Mouse (Mus musculus) retina, embryonic 14.5 days (tissue): ENCODE measurements around the gene Ralgps1.

ENCODE experiments used
- DNase-seq: peaks from one replicate; pipeline ENCODE4 v3.0.0-alpha.2; 2015; ENCODE audit warnings: low spot score

Gene Ralgps1

DNA sequence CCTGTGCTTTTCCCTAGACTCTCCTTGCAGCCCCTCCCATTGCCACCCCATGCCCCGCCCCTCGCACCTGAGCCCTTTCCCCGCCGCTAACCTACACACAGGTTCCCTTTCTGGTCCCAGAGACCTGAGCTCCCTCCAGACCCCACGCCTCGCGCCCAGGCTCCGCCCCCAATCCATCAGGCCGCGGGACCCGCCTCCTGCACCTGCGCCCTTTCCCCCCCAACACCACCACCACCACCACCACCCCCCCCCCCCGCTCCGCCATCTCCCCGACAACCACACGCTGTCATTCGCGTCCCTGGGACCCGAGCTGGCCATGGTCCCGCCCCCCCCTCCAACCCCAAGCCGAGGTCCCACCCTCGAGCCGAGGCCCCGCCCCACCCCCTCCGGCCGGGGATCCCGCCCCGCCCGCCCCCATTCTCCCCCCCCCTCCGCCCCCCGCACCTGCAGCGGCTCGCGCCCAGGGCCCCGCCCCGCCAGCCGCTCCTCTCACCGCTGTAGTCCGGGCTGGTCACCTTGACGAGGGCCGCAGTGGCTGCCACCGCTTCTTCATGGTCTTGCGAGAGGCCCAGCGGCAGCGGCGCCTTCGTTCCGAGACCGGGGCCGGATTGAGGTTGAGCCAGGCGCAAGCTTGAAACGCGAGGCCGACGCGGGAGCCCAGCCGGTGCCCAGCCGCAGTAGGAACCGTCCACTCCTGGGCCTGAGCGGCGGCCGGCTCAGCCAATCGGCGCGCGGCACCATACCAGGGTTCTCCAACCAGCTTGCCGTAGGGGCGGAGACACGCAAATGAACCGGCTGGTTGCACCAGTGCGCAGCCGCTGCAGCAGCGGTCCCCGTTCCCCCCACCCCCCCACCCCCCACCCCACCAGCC, at the start of gene Ralgps1:
Ralgps1 (minus strand) TSS at position 710 of the 871 bp plus-strand sequence.
- peak; percentile 97 for DNase-seq

DNA sequence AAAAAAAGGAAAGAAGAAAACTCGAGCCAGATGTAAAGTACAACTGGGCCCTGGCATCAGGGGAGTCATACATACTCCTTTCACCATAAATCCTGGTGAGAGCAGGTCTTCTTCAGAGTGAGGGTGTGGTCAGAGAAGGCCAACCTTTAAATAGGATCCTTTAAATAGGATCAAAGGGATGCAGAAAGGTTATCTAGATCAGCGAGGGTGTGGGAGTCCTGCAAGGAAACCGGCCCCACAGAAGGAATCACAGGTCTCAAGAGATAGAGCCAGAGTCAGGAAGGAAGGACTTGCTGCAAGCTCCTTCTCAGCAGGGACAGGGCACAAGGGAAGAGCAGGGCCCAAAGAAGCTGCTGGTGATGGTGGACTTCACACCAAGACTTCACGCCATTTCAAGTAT, 46.2 kb upstream of the Ralgps1 start:
- DNase-seq = no peak

DNA sequence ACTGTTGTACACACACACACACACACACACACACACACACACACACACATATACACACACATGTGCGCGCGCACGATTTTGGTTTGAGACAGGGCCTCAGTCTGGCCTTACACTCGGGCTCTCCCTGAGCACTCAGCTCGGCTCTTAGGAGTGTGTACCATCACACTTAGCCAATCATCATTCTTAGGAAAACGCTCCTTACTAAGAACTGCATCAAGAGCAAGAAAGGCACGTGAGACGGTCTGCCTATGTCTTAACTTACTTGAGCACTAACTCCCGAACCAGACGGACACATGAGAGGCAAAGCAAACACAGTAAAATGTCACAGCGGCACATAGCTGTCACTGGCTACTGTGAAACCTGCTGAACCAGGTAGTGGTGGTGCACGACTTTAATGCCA, 42.7 kb upstream of the Ralgps1 start:
- no peak for DNase-seq

DNA sequence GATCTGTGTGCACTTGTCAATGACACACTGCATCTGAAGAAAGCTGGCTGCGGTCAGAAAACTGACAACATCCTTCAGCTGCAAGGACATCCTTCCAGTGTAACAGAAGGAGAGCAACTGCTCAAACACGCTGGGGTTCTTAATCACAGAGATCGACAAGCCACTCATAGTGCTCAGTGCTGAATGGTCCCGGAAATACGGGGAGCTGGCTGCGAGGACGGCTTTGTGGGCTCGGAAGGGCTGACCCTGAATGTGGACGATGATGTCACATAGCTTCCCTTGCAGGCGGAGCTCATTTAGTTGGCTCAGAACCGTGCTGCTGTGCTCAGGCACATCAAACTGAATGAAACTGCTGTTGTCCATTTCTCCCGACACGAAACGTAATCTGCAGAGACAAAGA, 40.8 kb upstream of the Ralgps1 start:
- no peak for DNase-seq

DNA sequence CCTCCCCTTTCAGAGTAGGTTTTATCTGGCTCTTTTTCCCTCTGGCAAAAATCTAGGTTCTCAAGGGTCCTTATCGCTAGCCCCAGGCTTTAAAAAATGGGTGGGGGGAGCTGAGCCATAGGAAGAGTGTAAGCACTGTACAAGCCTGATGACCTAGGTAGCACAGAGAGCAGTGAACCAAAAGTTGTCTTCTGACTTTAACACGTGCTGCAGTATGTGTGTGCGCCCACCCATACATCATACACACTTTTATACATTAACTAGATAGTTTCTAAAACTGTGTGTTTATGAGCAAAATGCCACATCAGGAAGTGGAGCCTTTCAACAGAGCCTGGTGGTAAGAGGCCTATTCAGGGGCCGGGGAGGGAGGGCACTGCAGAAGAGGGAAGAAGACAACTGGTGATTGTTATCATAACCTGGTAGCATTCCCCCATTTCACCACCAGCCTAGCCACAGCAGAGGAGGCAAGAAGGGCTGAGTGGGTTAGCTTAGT, 32.3 kb upstream of the Ralgps1 start:
- DNase-seq = no peak

DNA sequence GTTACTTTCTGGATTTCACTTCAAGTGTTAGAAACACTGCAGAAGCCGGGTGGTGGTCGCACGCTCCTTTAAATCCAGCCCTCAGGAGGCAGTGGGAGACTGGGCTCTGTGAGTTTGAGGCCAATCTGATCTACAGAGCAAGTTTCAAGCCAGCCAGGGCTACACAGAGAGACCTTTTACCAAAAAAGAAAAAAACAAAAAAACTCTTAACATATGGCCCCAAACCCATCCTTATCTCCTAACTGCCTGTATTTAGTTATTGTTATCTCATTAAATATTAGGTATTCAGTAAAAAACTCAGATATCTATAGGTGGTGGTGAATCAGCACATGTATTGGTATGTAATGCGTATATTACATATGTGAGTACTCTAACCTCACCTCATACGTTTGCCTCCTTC, 31.4 kb upstream of the Ralgps1 start:
- no peak for DNase-seq

DNA sequence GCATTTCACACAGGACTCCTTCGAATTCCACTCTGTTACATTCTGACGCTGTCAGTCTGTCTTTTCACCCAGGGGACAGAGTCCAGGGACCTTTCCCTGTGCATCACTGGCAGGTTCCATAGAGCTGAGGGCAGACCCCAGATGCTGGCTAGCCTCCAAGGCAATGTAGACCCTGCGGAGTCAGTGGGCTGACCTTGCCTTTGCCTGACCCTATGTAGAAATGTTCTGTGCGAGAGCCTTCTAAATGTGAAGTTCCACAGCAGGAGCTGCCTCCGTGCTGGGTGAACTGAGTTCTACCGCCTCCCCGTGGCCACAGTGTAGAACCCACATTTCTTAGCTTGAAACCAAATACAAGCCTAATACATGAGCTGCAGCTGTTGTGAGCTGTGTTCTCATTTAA, 30.9 kb upstream of the Ralgps1 start:
- DNase-seq = peak; percentile 76

DNA sequence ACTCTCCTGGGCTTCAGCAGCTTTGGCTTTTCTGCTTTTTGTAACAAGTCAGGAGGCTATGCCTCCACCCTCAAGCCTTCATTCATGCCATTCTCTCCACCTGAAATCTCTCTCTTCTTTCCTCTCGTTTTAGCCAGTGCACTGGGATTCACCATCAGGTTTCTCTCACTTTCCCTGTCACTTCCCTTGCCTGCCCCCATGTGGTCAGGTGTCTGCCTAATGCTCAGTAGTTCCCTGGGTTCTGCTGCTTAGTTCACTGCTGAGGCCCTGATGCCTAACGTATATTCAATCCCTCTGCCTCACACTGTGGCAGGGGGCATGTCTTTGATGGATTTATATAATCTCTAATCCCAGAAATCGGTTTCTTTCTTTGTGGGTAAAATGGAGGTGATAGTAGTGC, 29.9 kb upstream of the Ralgps1 start:
- peak; percentile 15 for DNase-seq

DNA sequence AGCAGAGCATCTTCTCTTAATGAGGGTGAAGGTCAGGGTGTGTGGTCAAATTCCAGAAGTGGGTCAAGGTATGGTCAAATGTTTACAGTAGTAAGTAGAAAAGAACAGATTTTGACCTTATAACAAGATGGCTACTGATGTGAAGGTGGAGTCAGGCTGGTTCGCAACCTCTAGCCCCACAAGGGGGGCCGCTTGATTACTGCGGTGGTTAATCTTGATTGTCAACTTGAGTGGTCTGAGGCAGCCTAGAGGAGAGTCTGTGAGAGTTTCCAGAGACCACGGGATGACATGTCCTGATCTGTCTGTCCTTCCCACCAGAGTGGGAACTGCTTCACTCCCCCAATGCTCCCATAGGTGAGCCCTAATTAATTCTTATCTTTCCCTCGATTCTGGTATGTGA, 29.3 kb upstream of the Ralgps1 start:
- DNase-seq = no peak

DNA sequence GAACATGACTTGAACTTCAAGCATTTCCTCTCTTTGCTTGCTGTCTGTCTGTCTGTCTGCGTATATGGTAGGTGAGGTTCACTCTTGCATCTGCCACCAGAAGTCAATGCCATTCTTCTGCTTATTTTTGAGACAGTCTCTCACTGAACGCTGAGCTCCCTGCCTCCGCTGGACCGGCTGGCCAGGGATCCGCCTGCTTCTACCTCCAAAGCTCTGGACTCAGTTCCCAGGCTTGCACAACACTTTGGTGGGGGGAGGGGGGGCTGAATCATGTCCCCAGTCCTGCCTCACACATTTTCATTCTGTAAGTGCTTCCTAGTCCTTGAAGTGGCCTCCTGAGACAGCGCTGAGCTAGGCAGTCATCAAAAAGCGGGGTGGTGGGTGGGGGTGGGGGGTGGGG, 27.8 kb upstream of the Ralgps1 start:
- no peak for DNase-seq

DNA sequence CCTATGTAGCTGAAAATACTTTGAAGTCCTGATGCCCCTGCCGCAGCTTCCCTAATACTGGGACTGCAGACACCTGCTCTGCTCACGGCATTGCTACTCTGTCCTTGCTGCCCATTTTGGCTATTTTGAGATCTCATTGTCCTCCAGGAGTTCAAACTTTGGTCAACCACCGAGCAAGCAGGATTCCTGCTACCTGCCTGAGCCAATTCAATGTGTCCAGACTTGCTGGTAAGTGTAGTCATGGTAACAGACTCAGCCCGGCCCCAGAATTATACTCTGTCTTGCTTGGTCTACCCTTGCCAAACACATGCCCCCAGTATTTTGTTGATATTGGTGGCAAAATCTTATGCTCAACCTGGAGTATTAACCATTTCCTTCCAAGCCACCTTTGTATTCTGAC, 25.8 kb upstream of the Ralgps1 start:
- no peak for DNase-seq

DNA sequence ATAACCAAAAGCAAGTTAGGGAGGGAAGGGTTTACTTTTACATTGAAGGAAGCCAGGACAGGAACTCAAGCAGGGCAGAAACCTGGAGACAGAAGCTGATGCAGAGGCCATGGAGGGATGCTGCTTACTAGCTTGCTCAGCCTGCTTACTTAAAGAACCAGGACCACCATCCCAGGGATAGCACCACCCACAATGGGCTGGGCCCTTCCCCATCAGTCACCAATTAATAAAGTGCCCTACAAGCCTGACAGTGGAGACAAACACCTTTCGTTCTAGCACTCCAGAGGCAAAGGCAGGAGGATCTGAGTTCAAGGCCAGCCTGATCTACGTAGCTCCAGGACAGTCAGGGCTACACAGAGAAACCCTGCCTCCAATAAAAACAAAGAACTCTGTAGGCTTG, 23.8 kb upstream of the Ralgps1 start:
- no peak for DNase-seq

DNA sequence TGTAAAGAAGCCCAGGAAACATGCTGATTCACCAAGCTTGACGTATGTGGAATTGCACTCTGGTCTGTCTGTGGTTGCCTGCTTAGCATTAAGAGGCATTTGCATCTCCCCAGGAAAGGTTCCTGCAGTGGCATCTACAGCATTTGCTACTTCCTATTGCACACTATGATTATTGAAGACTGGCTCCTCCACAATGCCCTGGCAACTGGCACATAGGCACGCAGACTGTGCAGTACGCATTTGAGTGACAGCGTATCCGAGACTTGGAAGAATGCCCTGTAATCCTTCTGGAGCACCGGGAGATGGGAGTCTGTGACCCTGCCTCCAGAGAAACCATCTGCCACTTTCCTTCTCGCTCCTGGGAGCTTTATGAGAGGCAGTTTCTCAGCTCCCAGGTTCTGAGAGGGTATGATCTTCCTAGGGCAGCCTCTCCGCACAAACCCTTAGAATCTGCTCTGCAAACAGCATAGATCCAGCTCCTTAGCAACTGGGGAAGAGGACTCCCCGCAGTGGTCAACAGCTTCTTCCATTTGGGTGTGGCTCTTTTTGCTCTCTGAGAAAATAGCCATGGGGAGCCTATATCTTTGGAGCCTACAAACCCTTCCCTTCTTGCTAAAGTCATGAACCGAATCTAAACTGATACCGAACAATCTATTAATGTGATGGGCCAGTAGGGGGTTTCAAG, 22.8 kb upstream of the Ralgps1 start:
- DNase-seq = no peak

DNA sequence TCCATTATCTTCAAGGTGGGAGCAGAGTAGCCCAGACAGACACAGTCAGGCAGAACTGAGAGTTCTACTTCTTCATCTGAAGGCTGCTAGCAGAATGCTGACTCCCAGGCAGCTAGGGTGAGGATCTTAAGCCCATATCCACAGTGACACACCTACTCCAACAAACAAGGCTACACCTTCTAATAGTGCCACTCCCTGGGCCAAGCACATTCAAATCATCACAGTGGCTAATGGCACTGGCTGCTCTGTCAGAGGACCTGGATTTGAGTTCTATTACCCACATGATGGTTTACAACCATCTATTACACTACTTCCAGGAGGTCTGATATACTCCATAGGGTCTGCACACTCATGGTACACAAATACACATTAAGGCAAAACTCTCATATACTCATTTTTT, 21.7 kb upstream of the Ralgps1 start:
- no peak for DNase-seq

DNA sequence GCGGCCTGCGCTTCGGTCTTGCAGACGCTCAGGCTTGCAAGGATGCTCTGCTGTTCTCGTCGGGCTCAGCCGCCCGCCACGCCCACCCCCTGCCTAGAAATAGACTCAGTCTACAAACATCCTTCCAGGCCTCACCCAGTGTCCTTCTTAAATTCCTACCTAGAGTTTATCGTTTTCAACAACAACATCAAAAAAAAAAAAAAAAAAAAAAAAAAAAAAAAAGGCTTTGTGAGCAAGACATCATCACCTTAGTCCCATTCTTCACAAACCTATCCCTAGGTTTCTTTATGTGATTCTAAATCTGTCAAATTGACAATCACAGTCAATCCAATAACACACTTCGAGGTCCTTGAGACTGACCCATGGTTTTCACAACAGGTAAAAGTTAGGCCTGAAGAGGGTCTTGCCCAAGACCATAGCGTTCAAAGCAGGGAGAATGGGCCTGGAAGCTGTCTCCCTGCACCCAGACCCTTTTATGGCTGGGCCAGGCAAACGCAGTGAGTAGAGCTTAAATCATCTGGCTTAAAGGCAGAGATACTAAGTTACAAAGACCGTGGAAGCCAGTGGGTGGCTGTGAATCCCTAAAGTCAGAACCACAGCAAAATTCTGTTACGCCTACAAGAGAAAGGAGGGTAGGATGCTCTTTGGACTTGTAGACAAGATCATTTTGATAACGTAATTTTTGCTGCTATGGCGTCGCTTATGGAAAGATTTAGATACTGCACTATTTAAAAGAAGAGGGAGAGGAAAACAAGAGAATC, 542 bp upstream of the Ralgps1 start:
- no peak for DNase-seq

DNA sequence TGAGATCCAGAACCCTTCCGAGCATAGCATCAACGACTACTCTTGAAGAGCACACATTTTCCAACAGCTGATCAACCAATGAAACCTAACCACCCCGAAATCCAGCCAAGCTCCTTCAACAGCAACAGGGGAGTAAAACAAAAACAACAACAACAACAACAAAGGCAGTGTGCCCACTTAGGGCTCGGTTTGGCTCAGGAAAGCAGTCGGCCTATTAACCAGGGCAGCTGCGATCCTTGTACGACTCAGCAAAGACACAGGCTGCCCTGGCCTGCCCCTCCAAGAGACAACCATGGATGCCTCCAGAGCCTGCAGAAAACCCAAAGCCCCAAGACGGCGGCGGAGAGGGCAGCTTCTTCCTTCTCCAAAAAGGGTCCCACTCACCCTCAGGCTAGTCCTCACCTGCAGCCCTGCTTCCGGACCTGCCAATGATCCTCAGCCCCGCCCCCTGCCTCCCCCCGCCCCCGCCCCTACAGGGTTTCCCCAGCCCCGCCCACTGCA, 960 bp downstream of the Ralgps1 start:
- peak; percentile 32 for DNase-seq

DNA sequence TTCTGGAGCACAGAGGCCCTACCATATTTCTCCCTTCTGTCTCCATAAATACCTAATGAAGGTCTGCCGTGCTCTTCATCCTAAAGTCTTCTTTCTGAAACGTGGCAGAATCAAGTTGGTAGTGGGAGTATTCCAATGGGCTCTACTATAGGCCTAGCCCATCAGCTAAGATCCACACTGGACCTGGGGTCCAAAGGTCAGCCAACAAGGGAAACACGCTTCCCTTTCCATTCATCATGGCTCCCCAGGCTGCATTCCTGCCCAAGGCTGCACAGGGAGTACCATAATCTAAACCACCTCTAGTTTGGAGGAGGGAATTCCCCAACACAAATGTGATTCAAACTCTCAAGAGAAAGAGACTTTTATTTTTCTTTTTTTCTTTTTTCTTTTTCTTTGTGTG, 1.8 kb downstream of the Ralgps1 start:
- DNase-seq = no peak

DNA sequence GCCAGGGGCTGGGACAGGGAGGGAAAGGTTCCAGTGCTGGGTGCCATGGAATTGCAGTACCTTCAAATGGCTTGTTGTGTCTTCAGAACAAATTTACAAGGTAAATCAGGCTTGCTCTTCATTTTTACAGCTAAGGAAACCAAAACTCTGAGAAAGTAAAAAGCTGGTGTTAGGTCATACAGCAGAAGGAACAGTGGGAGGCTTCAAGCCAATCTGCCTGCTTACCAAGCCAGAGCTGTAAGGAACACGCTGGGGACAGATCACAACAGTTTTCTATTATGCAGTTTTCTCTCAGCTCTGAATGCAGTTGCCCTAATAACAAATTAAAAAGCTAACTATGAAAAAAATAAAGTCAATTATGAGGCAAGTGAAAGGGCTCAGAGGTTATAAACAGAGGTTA, 2.8 kb downstream of the Ralgps1 start:
- no peak for DNase-seq

DNA sequence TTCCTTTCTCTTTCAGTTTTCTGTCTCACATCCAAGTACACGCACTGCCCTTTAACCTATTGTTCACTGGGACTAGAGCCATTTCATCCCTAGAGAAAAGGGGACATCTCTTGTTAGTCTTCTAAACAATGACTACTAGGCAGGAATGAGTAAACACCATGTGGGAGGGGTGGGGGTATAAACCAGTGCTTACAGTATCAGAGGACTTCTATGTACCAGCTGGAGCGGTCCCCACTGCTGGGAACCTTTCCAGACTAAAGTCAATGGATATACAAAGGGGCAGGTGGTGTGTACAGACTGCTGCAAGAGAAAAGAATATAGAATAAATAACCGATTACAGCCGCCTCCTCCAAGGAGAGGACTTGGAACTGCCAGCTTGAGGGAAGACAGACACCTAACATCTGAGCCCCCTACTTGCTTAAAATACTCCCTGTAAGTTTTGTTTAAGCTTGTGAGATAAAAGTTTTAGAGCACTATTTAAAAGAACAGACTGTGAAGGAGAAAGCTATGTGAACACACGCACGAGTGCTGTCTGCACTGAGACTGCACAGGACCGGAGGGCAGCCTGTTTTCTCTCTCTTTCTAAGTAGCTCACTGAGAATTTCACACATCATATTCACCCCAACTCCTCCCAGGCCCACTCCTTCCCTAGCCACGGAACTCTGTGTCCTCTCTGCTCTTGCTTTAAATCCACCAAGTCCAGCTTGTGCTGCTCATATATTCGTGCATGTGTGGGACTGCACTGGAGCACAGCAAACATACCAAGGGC, 5.4 kb downstream of the Ralgps1 start:
- DNase-seq = no peak

DNA sequence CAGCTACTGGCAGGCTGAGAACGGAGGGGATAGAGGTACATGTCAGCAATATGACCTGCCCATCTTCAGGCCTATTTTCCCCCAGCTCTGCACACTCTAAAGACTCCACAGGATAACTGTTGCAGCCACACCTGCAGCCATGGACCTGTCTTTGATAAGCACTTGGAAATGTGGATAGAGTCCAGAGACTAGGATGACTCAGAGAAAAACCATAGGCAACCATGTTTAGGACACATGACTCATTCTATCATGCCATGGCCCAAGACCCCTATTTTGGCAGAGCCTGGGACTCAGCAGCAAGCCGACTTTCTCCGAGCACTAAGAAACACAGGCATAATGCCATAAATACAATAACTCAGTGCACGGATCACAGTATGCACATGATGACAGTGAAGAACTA, 6.6 kb downstream of the Ralgps1 start:
- no peak for DNase-seq

DNA sequence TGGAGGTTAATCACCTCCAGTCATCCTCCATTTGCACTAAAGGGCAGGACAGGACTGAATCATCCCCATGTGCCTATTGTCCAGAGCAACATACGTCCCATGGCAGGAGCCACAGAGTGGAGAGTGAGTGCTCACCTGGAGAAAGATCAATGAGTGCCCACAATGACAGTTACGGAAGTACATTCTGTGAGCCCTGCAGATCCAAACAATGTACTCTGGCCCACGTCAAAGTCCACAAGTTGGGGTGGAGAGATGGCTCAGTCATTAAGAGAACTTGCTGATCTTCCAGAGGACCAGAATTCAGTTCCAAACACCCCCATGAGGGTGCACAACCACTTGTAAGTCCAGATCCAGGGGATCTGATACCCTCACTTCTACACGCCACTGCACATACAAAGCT, 7.4 kb downstream of the Ralgps1 start:
- DNase-seq = no peak
